Mouse (Mus musculus): ENCODE results near the gene Bsn. TPM values are rescaled to one million over a fixed set of nuclear protein-coding genes. Genes with fewer than 3 reads are reported as not detected.

Bsn gene
- polyA plus RNA-seq, 1 experiment from 2014 or later: 4.1 TPM

- Histone ChIP-seq H3K27ac (ENCODE audit: low read depth) (no peak overlapping the region), H3K4me3 (ENCODE audit: low read depth, low read length) (no peak overlapping the region), H3K36me3 (ENCODE audit: control insufficient read depth, insufficient read depth, low read length) (no peaks in the 10 kb centered on the region), H3K4me2 (ENCODE audit: low read length) (no peak overlapping the region), H3K4me1 (replicated peaks; ENCODE audit: control insufficient read depth, insufficient read depth, low read length) (peaks cover 23% of the 10 kb centered on the region), H3K9me3 (ENCODE audit: control insufficient read depth, low read length) (no peaks in the 10 kb centered on the region), H3K9ac (ENCODE audit: low read length) (no peak overlapping the region), H3K27me3 (replicated peaks; ENCODE audit: control insufficient read depth, insufficient read depth, low read length) (no peaks in the 10 kb centered on the region)
- no peak for ATAC-seq (replicated peaks; ENCODE audit: low FRiP score, low TSS enrichment, low read depth)
- whole genome bisulfite sequencing: 84% methylated on average over 10 of the region's 10 CpGs
- DNase-seq (ENCODE audit: low spot score): no peak
Measured at GRCm38 (mm10) chr9:108121170-108121969, 68.8 kb downstream of the Bsn start.

GRCm38 (mm10) chr9:108120671-108121070 is 69.5 kb downstream of the Bsn start:
- Histone ChIP-seq H3K4me3 (ENCODE audit: low read depth, low read length) (no peak overlapping the region), H3K36me3 (ENCODE audit: control insufficient read depth, insufficient read depth, low read length) (no peaks in the 10 kb centered on the region), H3K27ac (ENCODE audit: low read depth) (no peak overlapping the region), H3K9ac (ENCODE audit: low read length) (no peak overlapping the region), H3K4me2 (ENCODE audit: low read length) (no peak overlapping the region), H3K27me3 (replicated peaks; ENCODE audit: control insufficient read depth, insufficient read depth, low read length) (no peaks in the 10 kb centered on the region), H3K4me1 (replicated peaks; ENCODE audit: control insufficient read depth, insufficient read depth, low read length) (peaks cover 23% of the 10 kb centered on the region), H3K9me3 (ENCODE audit: control insufficient read depth, low read length) (no peaks in the 10 kb centered on the region)
- ATAC-seq (replicated peaks; ENCODE audit: low FRiP score, low TSS enrichment, low read depth) (no peak), DNase-seq (ENCODE audit: low spot score) (no peak)
- WGBS: 92% methylated on average over 8 of the region's 8 CpGs

GRCm38 (mm10) chr9:108119891-108120411 is 70.2 kb downstream of the Bsn start:
- no peak overlapping the region for H3K9ac ChIP-seq (ENCODE audit: low read length)
- H3K27me3 ChIP-seq (replicated peaks; ENCODE audit: control insufficient read depth, insufficient read depth, low read length): no peaks in the 10 kb centered on the region
- H3K9me3 ChIP-seq (ENCODE audit: control insufficient read depth, low read length): no peaks in the 10 kb centered on the region
- H3K4me3 ChIP-seq (ENCODE audit: low read depth, low read length): no peak overlapping the region
- H3K36me3 ChIP-seq (ENCODE audit: control insufficient read depth, insufficient read depth, low read length): no peaks in the 10 kb centered on the region
- peak overlapping the region; percentile 5; the same call in 1 of the 2 replicates for H3K27ac ChIP-seq (ENCODE audit: low read depth)
- 36% methylated on average over 10 of the region's 11 CpGs for WGBS
- H3K4me2 ChIP-seq (ENCODE audit: low read length): 0 out of 2 replicates have a peak overlapping the region, but pooled peaks have one; percentile 2
- H3K4me1 ChIP-seq (replicated peaks; ENCODE audit: control insufficient read depth, insufficient read depth, low read length): peaks cover 23% of the 10 kb centered on the region
- peak; percentile 82 for ATAC-seq (replicated peaks; ENCODE audit: low FRiP score, low TSS enrichment, low read depth)
- peak; percentile 68 for DNase-seq (ENCODE audit: low spot score)

GRCm38 (mm10) chr9:108117143-108117542 is 73.0 kb downstream of the Bsn start:
- H3K9me3 ChIP-seq (ENCODE audit: control insufficient read depth, low read length): 0 out of 2 replicates have a peak, but pooled peaks cover 6% of the 10 kb centered on the region
- H3K4me2 ChIP-seq (ENCODE audit: low read length): no peak overlapping the region
- no peak for DNase-seq (ENCODE audit: low spot score)
- 56% methylated on average over 4 of the region's 4 CpGs for WGBS
- no peaks in the 10 kb centered on the region for H3K27me3 ChIP-seq (replicated peaks; ENCODE audit: control insufficient read depth, insufficient read depth, low read length)
- H3K4me3 ChIP-seq (ENCODE audit: low read depth, low read length): no peak overlapping the region
- no peak for ATAC-seq (replicated peaks; ENCODE audit: low FRiP score, low TSS enrichment, low read depth)
- no peaks in the 10 kb centered on the region for H3K36me3 ChIP-seq (ENCODE audit: control insufficient read depth, insufficient read depth, low read length)
- peaks cover 23% of the 10 kb centered on the region for H3K4me1 ChIP-seq (replicated peaks; ENCODE audit: control insufficient read depth, insufficient read depth, low read length)
- H3K27ac ChIP-seq (ENCODE audit: low read depth): peak overlapping the region; percentile 47; the same call in 1 of the 2 replicates
- no peak overlapping the region for H3K9ac ChIP-seq (ENCODE audit: low read length)

- 0 out of 2 replicates have a peak, but pooled peaks cover 6% of the 10 kb centered on the region for H3K9me3 ChIP-seq (ENCODE audit: control insufficient read depth, low read length)
- H3K4me1 ChIP-seq (replicated peaks; ENCODE audit: control insufficient read depth, insufficient read depth, low read length): peaks cover 30% of the 10 kb centered on the region
- DNase-seq (ENCODE audit: low spot score) (no peak), ATAC-seq (replicated peaks; ENCODE audit: low FRiP score, low TSS enrichment, low read depth) (no peak)
- no peak overlapping the region for H3K4me3 ChIP-seq (ENCODE audit: low read depth, low read length)
- no peaks in the 10 kb centered on the region for H3K27me3 ChIP-seq (replicated peaks; ENCODE audit: control insufficient read depth, insufficient read depth, low read length)
- no peak overlapping the region for H3K4me2 ChIP-seq (ENCODE audit: low read length)
- H3K27ac ChIP-seq (ENCODE audit: low read depth): no peak overlapping the region
- H3K9ac ChIP-seq (ENCODE audit: low read length): no peak overlapping the region
- no peaks in the 10 kb centered on the region for H3K36me3 ChIP-seq (ENCODE audit: control insufficient read depth, insufficient read depth, low read length)
- 62% methylated on average over 43 of the region's 43 CpGs for WGBS
Measured at GRCm38 (mm10) chr9:108115290-108116077, 74.7 kb downstream of the Bsn start.

GRCm38 (mm10) chr9:108112719-108113340 is 77.4 kb downstream of the Bsn start:
- Histone ChIP-seq H3K4me1 (replicated peaks; ENCODE audit: control insufficient read depth, insufficient read depth, low read length) (peaks cover 22% of the 10 kb centered on the region), H3K36me3 (ENCODE audit: control insufficient read depth, insufficient read depth, low read length) (no peaks in the 10 kb centered on the region), H3K27me3 (replicated peaks; ENCODE audit: control insufficient read depth, insufficient read depth, low read length) (no peaks in the 10 kb centered on the region), H3K27ac (ENCODE audit: low read depth) (no peak overlapping the region), H3K4me2 (ENCODE audit: low read length) (no peak overlapping the region), H3K9me3 (ENCODE audit: control insufficient read depth, low read length) (0 out of 2 replicates have a peak, but pooled peaks cover 6% of the 10 kb centered on the region), H3K9ac (ENCODE audit: low read length) (no peak overlapping the region), H3K4me3 (ENCODE audit: low read depth, low read length) (no peak overlapping the region)
- ATAC-seq (replicated peaks; ENCODE audit: low FRiP score, low TSS enrichment, low read depth) (no peak), DNase-seq (ENCODE audit: low spot score) (no peak)
- 95% methylated on average over 18 of the region's 18 CpGs for WGBS

GRCm38 (mm10) chr9:108111593-108112121 is 78.5 kb downstream of the Bsn start:
- no peaks in the 10 kb centered on the region for H3K36me3 ChIP-seq (ENCODE audit: control insufficient read depth, insufficient read depth, low read length)
- peak overlapping the region; percentile 33; the same call in 1 of the 2 replicates for H3K27ac ChIP-seq (ENCODE audit: low read depth)
- H3K4me1 ChIP-seq (replicated peaks; ENCODE audit: control insufficient read depth, insufficient read depth, low read length): peaks cover 13% of the 10 kb centered on the region
- H3K4me2 ChIP-seq (ENCODE audit: low read length): peak overlapping the region; percentile 58
- 0 out of 2 replicates have a peak, but pooled peaks cover 6% of the 10 kb centered on the region for H3K9me3 ChIP-seq (ENCODE audit: control insufficient read depth, low read length)
- H3K9ac ChIP-seq (ENCODE audit: low read length): no peak overlapping the region
- H3K27me3 ChIP-seq (replicated peaks; ENCODE audit: control insufficient read depth, insufficient read depth, low read length): no peaks in the 10 kb centered on the region
- ATAC-seq (replicated peaks; ENCODE audit: low FRiP score, low TSS enrichment, low read depth): no peak
- 72% methylated on average over 17 of the region's 17 CpGs for WGBS
- no peak for DNase-seq (ENCODE audit: low spot score)
- peak overlapping the region; percentile 22 for H3K4me3 ChIP-seq (ENCODE audit: low read depth, low read length)

GRCm38 (mm10) chr9:108111101-108111592 is 79.0 kb downstream of the Bsn start:
- peak overlapping the region; percentile 33; the same call in 1 of the 2 replicates for H3K27ac ChIP-seq (ENCODE audit: low read depth)
- no peak for ATAC-seq (replicated peaks; ENCODE audit: low FRiP score, low TSS enrichment, low read depth)
- peak; percentile 72 for DNase-seq (ENCODE audit: low spot score)
- peak overlapping the region; percentile 37 for H3K9ac ChIP-seq (ENCODE audit: low read length)
- peaks cover 13% of the 10 kb centered on the region for H3K4me1 ChIP-seq (replicated peaks; ENCODE audit: control insufficient read depth, insufficient read depth, low read length)
- H3K4me2 ChIP-seq (ENCODE audit: low read length): peak overlapping the region; percentile 58
- H3K36me3 ChIP-seq (ENCODE audit: control insufficient read depth, insufficient read depth, low read length): no peaks in the 10 kb centered on the region
- 0 out of 2 replicates have a peak, but pooled peaks cover 6% of the 10 kb centered on the region for H3K9me3 ChIP-seq (ENCODE audit: control insufficient read depth, low read length)
- no peaks in the 10 kb centered on the region for H3K27me3 ChIP-seq (replicated peaks; ENCODE audit: control insufficient read depth, insufficient read depth, low read length)
- WGBS: 5% methylated on average over 22 of the region's 22 CpGs
- peak overlapping the region; percentile 22 for H3K4me3 ChIP-seq (ENCODE audit: low read depth, low read length)
